ENCODE assay signal across 9 mouse cellular contexts in genomic region chr11:85518025-85518756, GRCm38 (mm10).
DNase-seq lines count a peak whose midpoint lies in the region; ATAC-seq and TF ChIP-seq lines count a peak whose summit lies in the region.
"Had no signal": no experiment of that assay in that cellular context is flagged by ENCODE, and none has a peak within 500 bp of the region (broad histone marks: within the 10 kb centered on the region; RNA-seq: fewer than 3 reads in every experiment).

No protein-coding gene starts in this region.

- CTCF ChIA-PET in Patski (lab: Charles Lee), result interaction anchor here (0.7 to 2.2 kb wide), 9 partner anchors 8 to 324 kb away, joined by 3 to 10 read pairs (median 3); no protein-coding TSS in a partner anchor

- H3K27me3 ChIP-seq in ES-Bruce4 (ENCODE audit: control insufficient read depth, insufficient read depth, low read length, poor library complexity, severe bottlenecking) (no peaks in the 10 kb centered on the region), Patski (no peaks in the 10 kb centered on the region)

- intact Hi-C loops in left cerebral cortex, postnatal 10 days (cut with DNase I), result no loop called here

- peak; percentile 2 for TF ChIP-seq CTCF in ES-Bruce4 (IDR thresholded peaks at IDR 0.05; ENCODE audit: low read depth, low read length)
- TF ChIP-seq CTCF in Patski (IDR thresholded peaks at IDR 0.05), result peak; percentile 78

- H3K4me3 ChIP-seq in ES-Bruce4 (ENCODE audit: low read depth, low read length), result no peak overlapping the region
- H3K4me3 ChIP-seq: neural tube, embryonic 13.5 days had no signal

- TF ChIP-seq EP300 in ES-Bruce4 (IDR thresholded peaks at IDR 0.05; ENCODE audit: insufficient read depth, low read depth, low read length), result no peak

- TF ChIP-seq POLR2A in ES-Bruce4 (IDR thresholded peaks at IDR 0.05; ENCODE audit: insufficient read depth, low read length), result no peak

- no peaks in the 10 kb centered on the region for H3K36me3 ChIP-seq in ES-Bruce4 (ENCODE audit: control insufficient read depth, insufficient read depth, low read length, poor library complexity, severe bottlenecking)
- H3K36me3 ChIP-seq: neural tube, embryonic 13.5 days had no signal

- H3K27ac ChIP-seq in ES-Bruce4 (ENCODE audit: insufficient read depth, low read length), result no peak overlapping the region
- H3K27ac ChIP-seq: neural tube, embryonic 13.5 days had no signal

- H3K4me1 ChIP-seq in ES-Bruce4 (ENCODE audit: control insufficient read depth, insufficient read depth, low read length), result no peaks in the 10 kb centered on the region

- no peak overlapping the region for H3K9ac ChIP-seq in ES-Bruce4 (ENCODE audit: low read depth, poor library complexity, severe bottlenecking)
- H3K9ac ChIP-seq: neural tube, embryonic 13.5 days had no signal

- peak; percentile 33 to 64 for DNase-seq in kidney, postnatal 36 days
- no peak for DNase-seq in kidney, adult 8-10 months
- DNase-seq in Patski (ENCODE audit: low read depth, low spot score), result no peak
- peak; percentile 37 to 53 for DNase-seq in lung, postnatal 4 days
- DNase-seq in natural killer cell, adult 2 months (ENCODE audit: low spot score in 2 of 2), result no peak
- no peak for DNase-seq in left cerebral cortex, postnatal 10 days (ENCODE audit: extremely low spot score in 1 of 2, low spot score in 2 of 2)

- in situ Hi-C loops in Patski (cut with MboI; ENCODE audit: low pct_unique_long_range_greater_than_20kb), result no loop called here

- POLR2A ChIA-PET in Patski (lab: Charles Lee), result no interaction called here

- no peak for ATAC-seq in Patski
- ATAC-seq in erythroblast, adult 5-6 weeks (replicated peaks; ENCODE audit: low FRiP score, poor library complexity, severe bottlenecking), result 0 out of 2 replicates have a peak, but pooled peaks have one; percentile 51

- no peaks in the 10 kb centered on the region for H3K9me3 ChIP-seq in ES-Bruce4 (replicated peaks; ENCODE audit: control insufficient read depth, insufficient read depth, low read length, poor library complexity, severe bottlenecking)
- H3K9me3 ChIP-seq: neural tube, embryonic 13.5 days had no signal

Comparison
In these comparisons a context has a peak if more than half of its experiments do, and no peak if none do; other contexts are left out.
1. DNase-seq: peak in kidney, postnatal 36 days (2 of 2) and lung, postnatal 4 days (2 of 2); none in kidney, adult 8-10 months (0 of 2), Patski (single experiment), natural killer cell, adult 2 months (0 of 2) and left cerebral cortex, postnatal 10 days (0 of 2).